18 mouse cellular contexts compared by ENCODE assay signal in the genomic region with DNA sequence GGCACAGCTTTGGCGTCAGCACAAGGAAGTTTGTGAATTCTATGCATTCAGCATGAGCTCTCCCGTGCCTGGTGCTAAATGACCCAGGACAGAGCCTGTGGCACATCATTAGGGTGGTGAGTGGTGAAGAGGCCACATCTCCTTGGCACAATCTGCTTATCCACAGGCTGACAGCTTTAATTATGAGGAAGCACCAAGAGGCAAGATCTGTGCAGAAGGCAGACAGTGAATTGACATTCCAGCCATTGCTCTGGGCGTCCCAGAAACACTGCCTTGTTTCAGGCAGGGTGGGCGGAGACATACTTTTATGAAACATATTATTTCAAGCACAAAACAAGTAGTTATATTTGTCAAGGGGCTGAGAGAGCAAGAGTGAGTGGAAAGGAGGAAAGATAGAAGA. TPM values are rescaled to one million over a fixed set of nuclear protein-coding genes. Genes with fewer than 3 reads are reported as not detected.
DNase-seq lines count a peak whose midpoint lies in the region; ATAC-seq and TF ChIP-seq lines count a peak whose summit lies in the region.
"Had no signal": no experiment of that assay in that cellular context is flagged by ENCODE, and none has a peak within 500 bp of the region (broad histone marks: within the 10 kb centered on the region; RNA-seq: fewer than 3 reads in every experiment).

No protein-coding gene starts in this region.

- no peak for TF ChIP-seq CTCF in lung, embryonic 14.5 days (IDR thresholded peaks at IDR 0.05; ENCODE audit: low read depth)
- TF ChIP-seq CTCF in embryonic fibroblast, embryonic 13.5 days (IDR thresholded peaks at IDR 0.05; ENCODE audit: borderline replicate concordance, insufficient read depth, low read length), result no peak

- TF ChIP-seq POLR2A in embryonic fibroblast, embryonic 13.5 days (IDR thresholded peaks at IDR 0.05; ENCODE audit: low read depth, low read length), result no peak

- no peaks in the 10 kb centered on the region for H3K36me3 ChIP-seq in heart, embryonic 13.5 days
- no peaks in the 10 kb centered on the region for H3K36me3 ChIP-seq in lung, embryonic 14.5 days (ENCODE audit: insufficient read depth)
- H3K36me3 ChIP-seq: forebrain, embryonic 12.5 days; liver, embryonic 12.5 days; midbrain, embryonic 10.5 days; neural tube, embryonic 15.5 days had no signal

- peaks cover 18% of the 10 kb centered on the region for H3K4me1 ChIP-seq in heart, embryonic 13.5 days
- 0 out of 2 replicates have a peak, but pooled peaks cover 5% of the 10 kb centered on the region for H3K4me1 ChIP-seq in lung, embryonic 14.5 days (ENCODE audit: insufficient read depth)
- peaks cover 11% of the 10 kb centered on the region for H3K4me1 ChIP-seq in embryonic fibroblast, embryonic 13.5 days (ENCODE audit: control insufficient read depth, insufficient read depth, low read length)
- H3K4me1 ChIP-seq: forebrain, embryonic 12.5 days; neural tube, embryonic 15.5 days had no signal

- H3K27me3 ChIP-seq in heart, embryonic 13.5 days (replicated peaks), result 0 out of 2 replicates have a peak, but pooled peaks cover 15% of the 10 kb centered on the region
- H3K27me3 ChIP-seq in lung, embryonic 14.5 days (ENCODE audit: insufficient read depth, low read length), result no peaks in the 10 kb centered on the region
- H3K27me3 ChIP-seq: liver, embryonic 12.5 days; neural tube, embryonic 15.5 days had no signal

- H3K4me2 ChIP-seq in heart, embryonic 13.5 days, result no peak overlapping the region
- no peak overlapping the region for H3K4me2 ChIP-seq in lung, embryonic 14.5 days
- H3K4me2 ChIP-seq: forebrain, embryonic 12.5 days; liver, embryonic 12.5 days; neural tube, embryonic 15.5 days had no signal

- no peak overlapping the region for H3K4me3 ChIP-seq in heart, embryonic 13.5 days
- H3K4me3 ChIP-seq in lung, embryonic 14.5 days (ENCODE audit: low read depth, low read length), result no peak overlapping the region
- no peak overlapping the region for H3K4me3 ChIP-seq in embryonic fibroblast, embryonic 13.5 days (ENCODE audit: insufficient read depth, low read length)
- H3K4me3 ChIP-seq: forebrain, embryonic 12.5 days; liver, embryonic 12.5 days; midbrain, embryonic 10.5 days; neural tube, embryonic 15.5 days had no signal

- no peak overlapping the region for H3K9ac ChIP-seq in heart, embryonic 13.5 days
- no peak overlapping the region for H3K9ac ChIP-seq in lung, embryonic 14.5 days
- H3K9ac ChIP-seq: forebrain, embryonic 12.5 days; liver, embryonic 12.5 days; neural tube, embryonic 15.5 days had no signal

- H3K27ac ChIP-seq in heart, embryonic 13.5 days (replicated peaks), result peak overlapping the region; percentile 22
- no peak overlapping the region for H3K27ac ChIP-seq in lung, embryonic 14.5 days (ENCODE audit: low read depth)
- peak overlapping the region; percentile 15 for H3K27ac ChIP-seq in embryonic fibroblast, embryonic 13.5 days (ENCODE audit: insufficient read depth, low read length)
- H3K27ac ChIP-seq: forebrain, embryonic 12.5 days; liver, embryonic 12.5 days; midbrain, embryonic 10.5 days; neural tube, embryonic 15.5 days had no signal

- ATAC-seq in heart, embryonic 13.5 days (ENCODE audit: extremely low read depth, insufficient number of reproducible peaks, low FRiP score, low TSS enrichment), result no peak
- no peak for ATAC-seq in lung, embryonic 14.5 days (ENCODE audit: insufficient read depth)
- ATAC-seq: hindbrain, embryonic 16.5 days; intestine, postnatal 0 days; liver, embryonic 12.5 days had no signal

- DNase-seq in heart, adult 8-10 months (ENCODE audit: low spot score), result no peak
- peak; percentile 50 for DNase-seq in lung, embryonic 14.5 days
- no peak for DNase-seq in lung, postnatal 14 days
- peak; percentile 35 for DNase-seq in brain, adult 2 months (ENCODE audit: low read depth, low spot score)
- DNase-seq in cerebellum, postnatal 10 days, result no peak
- no peak for DNase-seq in spleen, postnatal 10 days (ENCODE audit: low spot score in 2 of 2)
- DNase-seq: cerebellum, postnatal 14 days; heart, postnatal 36 days; left cerebral cortex, postnatal 4 days; thymus, postnatal 4 days had no signal

- H3K9me3 ChIP-seq in heart, embryonic 13.5 days, result no peaks in the 10 kb centered on the region
- H3K9me3 ChIP-seq in lung, embryonic 14.5 days (ENCODE audit: low read depth, low read length), result no peaks in the 10 kb centered on the region
- H3K9me3 ChIP-seq: forebrain, embryonic 12.5 days; liver, embryonic 12.5 days; midbrain, embryonic 10.5 days; neural tube, embryonic 15.5 days had no signal

- 32% methylated on average over 4 of the region's 4 CpGs for WGBS in heart, embryonic 13.5 days
- WGBS in lung, embryonic 14.5 days, result 40% methylated on average over 4 of the region's 4 CpGs

RNA-seq across cellular contexts. Expression of gene Armc2, which starts 18.6 kb away (rescaled TPM):
- 0.94 and 1.2 TPM in 2 replicates for polyA plus RNA-seq in heart, embryonic 13.5 days (2015; fragmentation: Nextera tagmentation; extraction: Ambion mirVana)
- total RNA-seq in heart, adult 8-10 months (2022), result 10 to 100 TPM; 22.2 to 29.8 (median 28.0) TPM
- 1.6 and 2.6 TPM in 2 replicates for polyA plus RNA-seq in lung, embryonic 14.5 days (2014; fragmentation: Nextera tagmentation; extraction: Ambion mirVana)
- 2.5 and 2.9 TPM in 2 replicates for polyA plus RNA-seq in embryonic fibroblast, embryonic 13.5 days (2011; ENCODE audit: insufficient read length, low read depth, missing spikeins)

Comparison
In these comparisons a context has a peak if more than half of its experiments do, and no peak if none do; other contexts are left out.
1. DNase-seq: peak in lung, embryonic 14.5 days (single experiment) and brain, adult 2 months (single experiment); none in heart, adult 8-10 months (single experiment), lung, postnatal 14 days (single experiment), cerebellum, postnatal 10 days (0 of 2) and spleen, postnatal 10 days (0 of 2).